Mouse (Mus musculus) v-Abl transformed pro-B cells (cell line): ENCODE data around the gene Cep112.
"Not testable (repeated sequence)": the region's sequence is repeated elsewhere in the genome, so short reads cannot be mapped to it uniquely, and the experiment has no call there.

Source experiments
- in situ Hi-C, 2 experiments: fragments of 400-800 bp; cut with MboI; formaldehyde crosslinking; loops; one replicate each; pipeline ENCODE4 v1.15.1; 2025; ENCODE audit not compliant: unreplicated experiment in 2 of 2

Gene Cep112

GRCm38 (mm10) chr11:108858846-108859245 lies 433.9 kb downstream of the Cep112 start:
- in situ Hi-C loops: no loop called here

GRCm38 (mm10) chr11:108862360-108862759 lies 437.4 kb downstream of the Cep112 start:
- in situ Hi-C loops: no loop called here

- in situ Hi-C loops: no loop called here
Observed at GRCm38 (mm10) chr11:108865746-108866145, 440.8 kb downstream of the Cep112 start.

GRCm38 (mm10) chr11:108867538-108867937 lies 442.5 kb downstream of the Cep112 start:
- in situ Hi-C loops: no loop called here

- in situ Hi-C loops: not testable (repeated sequence)
Observed at GRCm38 (mm10) chr11:108871284-108871683, 446.3 kb downstream of the Cep112 start.

- in situ Hi-C loops: no loop called here
Observed at GRCm38 (mm10) chr11:108871748-108872147, 446.8 kb downstream of the Cep112 start.

- in situ Hi-C loops: no loop called here
Observed at GRCm38 (mm10) chr11:108876633-108877205, 451.7 kb downstream of the Cep112 start.

GRCm38 (mm10) chr11:108877520-108877919 lies 452.5 kb downstream of the Cep112 start:
- in situ Hi-C loops: no loop called here

- in situ Hi-C loops: no loop called here
Observed at GRCm38 (mm10) chr11:108880546-108880945, 455.6 kb downstream of the Cep112 start.

- in situ Hi-C loops: no loop called here
Observed at GRCm38 (mm10) chr11:108881662-108882061, 456.7 kb downstream of the Cep112 start.

- in situ Hi-C loops: no loop called here
Observed at GRCm38 (mm10) chr11:108885276-108885896, 460.4 kb downstream of the Cep112 start.

GRCm38 (mm10) chr11:108886060-108886459 lies 461.1 kb downstream of the Cep112 start:
- in situ Hi-C loops: no loop called here

GRCm38 (mm10) chr11:108889121-108889520 lies 464.1 kb downstream of the Cep112 start:
- in situ Hi-C loops: no loop called here

GRCm38 (mm10) chr11:108890544-108890943 lies 465.6 kb downstream of the Cep112 start:
- in situ Hi-C loops: no loop called here

- in situ Hi-C loops: no loop called here
Observed at GRCm38 (mm10) chr11:108891111-108891870, 466.3 kb downstream of the Cep112 start.

- in situ Hi-C loops: no loop called here
Observed at GRCm38 (mm10) chr11:108891871-108892380, 466.9 kb downstream of the Cep112 start.

- in situ Hi-C loops: no loop called here
Observed at GRCm38 (mm10) chr11:108892406-108892805, 467.4 kb downstream of the Cep112 start.

- in situ Hi-C loops: no loop called here
Observed at GRCm38 (mm10) chr11:108893232-108893790, 468.3 kb downstream of the Cep112 start.

GRCm38 (mm10) chr11:108893855-108894510 lies 469.0 kb downstream of the Cep112 start:
- in situ Hi-C loops: no loop called here

GRCm38 (mm10) chr11:108897034-108897433 lies 472.0 kb downstream of the Cep112 start:
- in situ Hi-C loops: no loop called here

- in situ Hi-C loops: no loop called here
Observed at GRCm38 (mm10) chr11:108898063-108898462, 473.1 kb downstream of the Cep112 start.
